Mouse (Mus musculus) adrenal gland, postnatal 36 days (tissue): Measurements from ENCODE around the gene Arl16. TPM values are rescaled to one million over a fixed set of nuclear protein-coding genes. Genes with fewer than 3 reads are reported as not detected.
"Not testable (repeated sequence)": the region's sequence is repeated elsewhere in the genome, so short reads cannot be mapped to it uniquely, and the experiment has no call there.

ENCODE experiments used
- DNase-seq, 2 experiments: peaks; one replicate each; pipeline ENCODE4 v3.0.0; 2021; ENCODE audit warnings: mixed read lengths in 1 of 2
- long read RNA-seq, 2 experiments: library from polyadenylated mRNA; stranded (forward); transcript quantifications; one replicate each; pipeline ENCODE4 v2.0.0; 2021; ENCODE audit warnings: borderline sequencing depth in 2 of 2
- total RNA-seq, 2 experiments: library from RNA; stranded (reverse); gene quantifications; 2 replicates each; pipeline ENCODE4 v1.2.3; 2021

Gene Arl16
- total RNA-seq = 10 to 100 TPM; 18.4 to 22.3 TPM
- long read RNA-seq, experiment 1, transcript Arl16-201 (5 exons, 911 nt) = major isoform, 11 of 25 reads
- long read RNA-seq, experiment 1, partial matches to known transcripts = 1 of 25 reads
- long read RNA-seq, experiment 1, other reads (novel, unspliced or antisense) = 4 of 25 reads
- long read RNA-seq, experiment 2, transcript Arl16-201 (5 exons, 911 nt) = major isoform, 12 of 19 reads
- long read RNA-seq, experiment 2, partial matches to known transcripts = 0 of 19 reads
- long read RNA-seq, experiment 2, other reads (novel, unspliced or antisense) = 0 of 19 reads

DNA sequence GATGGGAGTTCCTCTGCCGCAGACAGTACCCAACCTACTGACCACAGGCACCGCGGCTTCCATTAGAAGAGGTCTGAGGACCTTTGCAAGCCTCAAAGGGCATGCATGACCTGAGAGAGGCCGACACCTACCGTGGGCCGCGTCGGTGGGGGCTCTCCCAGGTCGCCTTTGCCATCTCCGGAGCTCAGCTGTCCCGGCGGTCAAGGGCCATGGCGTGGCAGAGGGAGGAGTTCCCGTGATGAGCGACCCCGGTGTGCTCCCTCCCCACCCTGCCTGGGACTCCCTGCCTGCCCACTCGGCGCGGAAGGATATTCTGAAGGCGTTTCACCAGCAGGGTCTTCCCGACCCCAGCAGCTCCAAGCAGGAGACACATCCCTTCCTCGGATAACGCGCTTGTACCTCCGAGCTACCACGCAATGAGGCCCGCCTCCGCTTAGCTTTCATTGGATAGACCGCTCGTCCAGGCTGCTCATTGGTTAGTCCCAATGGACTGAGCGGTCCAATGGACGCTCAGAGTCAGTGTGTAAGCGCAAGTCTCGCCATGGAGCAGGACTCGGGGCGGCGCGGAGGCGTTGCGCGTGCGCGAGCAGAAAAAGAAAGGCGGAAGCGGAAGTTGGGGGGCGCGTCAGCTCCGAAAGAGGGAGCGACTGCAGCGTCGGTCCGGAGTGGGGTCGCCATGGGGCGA lies at the start of gene Arl16:
Arl16 (minus strand) TSS at position 557 of the 685 bp plus-strand sequence.
- DNase-seq = peak; percentile 95 to 96

- no peak for DNase-seq
Measured at GRCm38 (mm10) chr11:120517147-120517546, 49.7 kb upstream of the Arl16 start.

DNA sequence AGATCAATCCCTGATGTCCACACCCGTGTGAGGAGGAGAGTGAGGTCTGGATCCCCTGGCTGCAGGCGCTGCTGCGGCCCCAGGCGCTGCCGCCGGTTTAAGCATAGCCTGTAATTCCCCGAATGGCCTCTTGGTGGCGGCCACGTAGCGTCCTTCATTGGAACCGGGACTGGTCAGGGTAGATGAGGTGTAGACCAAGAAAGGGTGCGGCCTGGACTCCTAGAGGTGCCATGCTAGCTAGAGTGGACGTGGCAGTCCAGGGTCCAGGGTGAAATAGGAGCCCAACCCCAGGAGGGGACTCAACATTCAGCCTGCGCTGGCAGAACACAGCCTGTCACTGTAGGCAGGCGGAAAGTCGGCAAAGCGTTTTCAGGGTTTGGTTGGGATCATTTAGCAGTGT lies 48.2 kb upstream of the Arl16 start:
- DNase-seq = peak; percentile 89 to 90

DNA sequence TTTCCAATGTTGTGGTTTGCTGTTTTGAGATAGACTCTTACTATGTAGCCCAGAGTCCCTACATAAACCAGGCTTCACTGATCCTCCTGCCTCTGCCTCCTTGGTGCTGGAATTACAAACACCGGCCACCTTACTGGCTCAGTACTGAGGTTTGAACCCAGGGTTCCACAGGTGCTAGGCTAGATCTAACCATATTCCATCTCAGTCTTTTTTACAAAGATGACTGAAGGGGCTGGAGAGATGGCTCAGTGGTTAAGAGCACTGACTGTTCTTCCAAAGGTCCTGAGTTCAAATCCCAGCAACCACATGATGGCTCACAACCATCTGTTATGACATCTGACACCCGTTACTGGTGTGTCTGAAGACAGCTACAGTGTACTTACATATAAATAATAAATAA lies 46.9 kb upstream of the Arl16 start:
- DNase-seq = not testable (repeated sequence)

DNA sequence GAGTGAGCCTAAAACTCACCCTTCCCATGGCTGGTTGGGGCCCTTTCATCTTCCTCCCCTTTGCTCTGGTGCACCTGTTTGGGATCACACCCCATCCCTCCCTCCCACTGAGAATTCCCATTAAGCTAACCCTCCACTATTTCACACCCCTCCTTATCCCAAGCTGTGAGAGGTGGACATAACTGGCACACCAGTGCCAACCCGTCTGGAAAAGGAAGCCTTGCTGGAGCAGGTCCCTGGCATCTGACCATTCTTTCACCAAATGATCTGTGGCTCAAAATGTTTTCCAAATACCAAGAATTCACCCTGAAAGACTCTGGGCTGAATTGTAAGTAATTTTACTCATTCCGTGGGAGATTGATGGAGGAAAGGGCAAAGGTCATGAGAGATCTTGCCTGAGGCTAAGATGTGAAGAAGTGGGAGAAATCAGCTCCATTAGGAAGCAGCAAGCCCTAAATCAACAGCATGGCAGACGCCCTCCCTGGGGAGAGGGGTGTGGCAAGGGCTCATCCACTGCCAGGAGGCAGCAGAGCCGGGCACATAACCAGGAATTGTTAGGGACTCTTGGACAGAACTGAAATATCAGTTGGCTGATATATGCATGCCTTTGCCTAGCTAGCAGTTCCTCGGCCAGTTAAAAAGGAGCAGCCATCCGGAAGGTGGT lies 45.5 kb upstream of the Arl16 start:
- DNase-seq = peak in 1 of 2 experiments; percentile 44

- no peak for DNase-seq
Measured at GRCm38 (mm10) chr11:120510375-120511030, 43.1 kb upstream of the Arl16 start.

- no peak for DNase-seq
Measured at GRCm38 (mm10) chr11:120509940-120510339, 42.5 kb upstream of the Arl16 start.

DNA sequence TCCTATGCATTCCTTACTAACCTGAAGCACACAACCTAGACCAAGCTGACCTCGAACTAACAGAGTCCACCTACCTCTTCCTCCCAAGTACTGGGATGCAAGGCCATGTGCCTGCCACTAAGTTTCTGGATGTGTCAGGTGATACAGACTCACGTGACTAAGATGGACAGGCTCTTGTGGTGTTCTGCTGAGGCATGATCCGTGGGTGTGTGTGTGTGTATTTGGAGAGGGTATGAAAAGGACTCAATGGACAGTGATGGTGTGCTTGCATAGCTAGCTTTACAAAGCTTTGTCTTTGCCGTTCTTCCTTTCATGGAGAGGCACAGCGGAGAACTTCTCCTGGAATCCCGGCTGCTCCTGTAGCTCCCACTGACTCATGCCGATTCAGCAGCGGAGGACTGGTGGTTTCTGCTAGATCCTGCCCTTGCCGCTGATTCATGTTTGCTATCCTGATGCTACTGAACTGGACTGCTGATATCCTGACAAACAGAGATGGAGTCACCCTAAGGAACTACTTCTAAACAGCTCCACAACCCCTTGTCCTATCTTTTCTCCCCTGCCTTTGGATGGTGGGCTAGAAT lies 41.0 kb upstream of the Arl16 start:
- peak; percentile 48 to 50 for DNase-seq

DNA sequence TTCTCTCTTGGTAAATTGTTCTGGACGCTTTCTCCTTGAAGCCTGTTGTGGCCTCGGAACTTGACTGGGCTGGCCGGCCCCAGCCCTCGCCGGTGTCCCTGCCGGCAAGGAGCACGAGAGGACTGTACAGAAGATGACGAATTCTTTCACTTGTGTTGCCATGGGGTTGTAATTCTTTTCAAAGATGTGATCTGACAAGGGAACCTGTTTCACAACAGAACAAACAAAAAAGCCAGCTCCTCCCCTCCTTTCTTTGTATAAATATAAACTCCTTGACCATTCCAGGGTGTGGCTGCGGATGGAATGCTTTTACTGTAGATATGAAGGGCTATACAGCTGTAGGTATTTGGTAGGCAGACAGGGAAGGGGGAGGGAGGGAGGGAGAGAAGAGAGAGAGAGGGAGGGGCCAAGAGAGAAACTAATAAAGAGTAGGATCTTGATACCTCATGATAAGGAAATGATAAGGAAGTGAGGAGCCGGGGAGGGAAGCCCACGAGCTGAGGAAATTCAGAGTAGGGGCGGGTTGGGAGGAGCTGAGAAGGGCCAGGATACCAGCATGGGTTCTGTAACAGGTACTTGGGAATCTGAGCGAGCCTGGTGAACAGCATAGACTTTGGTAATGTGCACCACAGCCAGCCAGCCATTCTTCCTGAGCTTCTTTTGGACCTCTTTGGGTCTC lies 40.3 kb upstream of the Arl16 start:
- no peak for DNase-seq

DNA sequence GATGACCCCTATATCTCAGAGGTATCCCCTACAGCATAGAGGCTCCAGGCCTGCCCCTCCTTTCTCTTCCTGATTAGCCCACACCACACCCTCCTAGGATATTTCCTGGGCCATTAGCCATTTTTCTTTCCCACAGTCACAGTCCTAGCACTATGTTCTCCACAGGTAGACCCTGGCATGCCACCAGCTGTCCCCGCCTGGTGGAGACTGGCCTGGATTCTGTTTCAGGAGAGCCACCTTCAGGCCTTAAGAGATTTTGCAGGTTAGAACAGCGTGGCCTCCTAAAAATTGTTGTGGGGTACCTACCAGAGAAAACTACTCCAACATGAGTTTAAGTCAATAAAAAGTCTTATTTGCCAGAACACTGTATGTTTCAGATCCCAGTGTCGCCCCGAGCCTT lies 39.5 kb upstream of the Arl16 start:
- DNase-seq = no peak

DNA sequence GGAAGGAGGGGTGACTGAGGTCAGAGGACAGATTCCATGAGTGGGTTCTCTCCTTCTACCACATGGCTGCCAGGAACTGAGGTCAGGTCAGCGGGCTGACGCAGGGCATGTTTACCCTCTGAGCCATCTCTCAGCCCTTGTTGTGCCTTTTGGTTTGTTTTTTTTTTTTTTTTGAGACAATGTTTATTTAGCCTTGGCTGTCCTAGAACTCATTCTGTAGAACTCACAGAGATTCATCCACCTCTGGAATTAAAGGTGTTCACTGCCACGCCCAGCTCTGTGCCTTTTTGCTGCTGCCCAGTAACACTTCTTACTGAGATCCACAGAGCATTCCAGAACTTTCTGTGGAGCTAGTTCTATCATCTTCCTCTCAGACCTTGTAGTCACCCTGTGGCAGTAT lies 38.3 kb upstream of the Arl16 start:
- no peak for DNase-seq

DNA sequence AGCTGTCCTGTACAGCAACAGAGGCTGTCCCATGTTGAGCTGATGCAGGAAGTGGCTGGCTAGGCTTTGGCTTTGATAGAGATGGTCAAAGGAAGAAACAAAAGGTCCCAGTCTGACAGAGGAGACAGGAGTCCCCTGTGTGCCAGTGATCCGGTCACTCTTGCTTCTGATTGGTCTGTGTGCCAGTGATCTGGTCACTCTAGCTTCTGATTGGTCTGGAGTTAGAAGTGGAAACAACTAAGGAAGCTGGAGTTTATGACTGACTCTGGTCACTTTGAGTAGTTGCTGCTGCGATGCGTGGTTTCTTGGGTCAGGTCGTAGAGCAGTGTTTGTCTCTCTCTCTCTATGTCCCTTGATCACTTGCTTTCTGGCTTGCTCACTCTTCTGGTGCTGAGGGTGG lies 34.3 kb upstream of the Arl16 start:
- no peak for DNase-seq

DNA sequence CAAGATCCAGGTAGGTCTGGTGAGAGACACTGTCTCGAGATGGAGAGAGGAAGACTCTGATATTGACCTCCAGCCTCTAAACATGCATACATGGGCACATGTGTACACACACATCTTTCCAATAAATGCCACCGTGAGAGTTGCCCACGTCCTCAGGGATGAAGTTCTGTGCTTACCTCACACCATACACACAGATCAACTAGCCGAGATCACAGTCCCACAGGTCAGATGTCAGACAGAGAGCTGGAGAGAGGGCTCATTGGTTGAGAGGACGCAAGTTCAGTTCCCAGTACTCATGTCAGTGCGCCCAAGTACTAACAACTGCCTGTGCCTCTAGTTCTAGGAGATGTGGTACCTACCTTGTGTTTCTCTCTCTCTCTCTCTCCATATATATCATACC lies 33.6 kb upstream of the Arl16 start:
- DNase-seq = no peak

DNA sequence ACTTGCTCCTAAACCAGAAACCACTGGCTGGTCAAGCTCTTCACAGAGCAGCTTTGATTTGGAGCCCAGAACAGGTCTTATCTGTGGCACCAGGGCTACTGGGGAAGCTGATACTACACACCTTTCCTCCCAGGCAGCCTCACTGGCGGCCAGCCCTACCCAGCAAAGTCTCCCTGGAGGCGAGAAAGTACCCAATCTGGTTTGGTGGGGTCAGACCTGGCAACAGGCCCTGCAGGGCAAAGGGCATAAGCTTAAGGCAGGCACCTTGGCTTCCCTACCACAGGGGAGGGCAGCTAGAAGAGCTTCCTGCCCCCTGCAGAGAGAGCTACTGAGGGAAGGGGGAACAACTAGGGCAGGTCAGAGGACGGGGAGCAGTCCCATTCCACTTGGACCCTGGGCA lies 33.0 kb upstream of the Arl16 start:
- peak; percentile 22 to 49 for DNase-seq

DNA sequence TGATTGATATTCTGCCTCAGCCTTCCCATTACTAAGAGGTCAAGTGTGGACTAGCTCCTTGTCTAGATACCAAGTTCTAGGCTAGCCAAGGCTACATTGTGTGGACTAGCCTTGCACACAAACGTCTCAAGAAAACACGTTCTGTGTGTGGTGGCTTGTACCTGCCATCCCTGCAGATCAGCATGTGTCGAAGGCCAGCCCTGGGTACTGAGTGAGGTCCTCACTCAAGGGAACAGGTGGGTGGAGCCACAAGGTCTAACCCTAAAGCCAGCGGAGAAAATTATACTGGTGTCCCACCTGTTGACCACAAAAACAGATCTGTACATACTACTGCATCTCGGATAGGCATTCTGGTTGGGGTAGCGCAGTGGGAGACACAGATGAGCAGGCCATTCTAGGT lies 32.5 kb upstream of the Arl16 start:
- no peak for DNase-seq

- no peak for DNase-seq
Measured at GRCm38 (mm10) chr11:120498891-120499290, 31.5 kb upstream of the Arl16 start.

DNA sequence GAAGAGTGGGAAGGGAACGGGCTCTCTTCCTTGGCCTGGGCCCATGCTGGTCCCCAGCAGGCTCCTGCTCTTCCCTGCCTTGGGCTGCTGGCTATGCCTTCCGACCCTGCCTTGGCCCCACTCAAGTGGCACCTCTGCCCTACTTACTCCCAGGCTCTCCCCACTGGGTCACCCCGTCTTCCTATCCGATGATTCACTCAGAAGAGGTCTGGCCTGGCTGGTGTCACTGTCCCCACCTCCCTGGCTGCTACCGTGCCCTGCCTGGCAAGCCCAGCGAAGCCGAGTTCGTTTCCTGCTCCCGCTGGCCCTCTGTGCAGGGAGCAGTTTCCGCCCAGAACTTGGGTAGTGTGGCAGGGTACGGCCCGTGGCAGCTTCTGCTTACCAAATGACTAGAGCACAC lies 30.8 kb upstream of the Arl16 start:
- DNase-seq = peak; percentile 74 to 79

DNA sequence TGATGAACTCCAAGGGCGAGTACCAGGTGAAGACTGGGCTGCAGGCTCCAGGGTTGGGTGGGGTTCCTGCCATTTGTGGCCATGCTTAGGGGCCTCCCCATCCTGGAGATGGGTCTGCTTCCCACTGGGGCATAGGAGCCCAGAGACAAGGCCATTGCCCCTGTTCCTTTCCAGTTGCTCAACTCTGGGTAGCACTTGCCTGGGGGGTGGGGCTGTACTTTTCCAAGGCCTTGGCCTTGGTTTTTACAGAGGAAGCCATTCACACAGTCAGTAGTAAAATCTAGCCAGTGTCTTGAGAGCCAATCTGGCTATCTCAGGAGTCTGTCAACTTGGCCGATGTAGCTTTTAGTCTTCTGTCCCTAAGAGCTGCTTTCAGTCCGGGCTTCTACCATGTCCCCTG lies 30.0 kb upstream of the Arl16 start:
- peak; percentile 90 to 93 for DNase-seq

- no peak for DNase-seq
Measured at GRCm38 (mm10) chr11:120493911-120494310, 26.5 kb upstream of the Arl16 start.

DNA sequence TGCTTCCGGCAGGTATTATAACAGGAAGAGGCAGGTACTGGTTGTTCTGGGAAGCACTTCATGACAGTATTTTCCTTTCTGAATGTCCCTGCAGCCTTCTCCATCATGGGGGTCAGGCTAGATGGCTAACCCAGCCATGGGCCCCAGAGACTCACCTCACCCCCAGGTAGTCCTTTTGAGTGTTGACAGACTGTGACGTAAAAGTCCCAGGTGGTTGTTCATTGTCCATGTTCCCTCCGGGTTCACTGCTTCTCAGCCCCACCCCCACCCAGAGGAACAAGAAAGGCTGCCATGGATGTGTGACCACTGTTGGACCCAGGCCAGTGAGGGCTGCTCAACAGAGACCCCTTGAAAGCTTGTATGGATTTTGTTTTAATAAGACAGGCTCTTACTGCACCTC lies 25.9 kb upstream of the Arl16 start:
- DNase-seq = no peak

- DNase-seq = peak in 1 of 2 experiments; percentile 25
Measured at GRCm38 (mm10) chr11:120492878-120493203, 25.4 kb upstream of the Arl16 start.
